Mouse (Mus musculus) kidney, postnatal 0 days (tissue): ENCODE measurements around the gene Tfr2. TPM values are rescaled to one million over a fixed set of nuclear protein-coding genes. Genes with fewer than 3 reads are reported as not detected.

Source experiments
- ATAC-seq: fragments of 200-750 bp; cut with Nextera tagmentation; replicated peaks from 2 replicates; pipeline ENCODE4 v1.8.0; 2017; ENCODE audit warnings: low read depth, moderate number of reproducible peaks, moderate TSS enrichment, moderate library complexity; ENCODE audit not compliant: low FRiP score
- DNase-seq: peaks from one replicate; pipeline ENCODE4 v3.0.0-alpha.2; 2016; ENCODE audit warnings: low spot score
- H3K27ac ChIP-seq: fragments of 300-500 bp; sonication (generic); 2 replicates; pipeline ENCODE4 v1.5.1; 2014; ENCODE audit warnings: mild to moderate bottlenecking
- H3K27me3 ChIP-seq: fragments of 300-500 bp; sonication (generic); 2 replicates; pipeline ENCODE4 v1.6.1; 2014; ENCODE audit warnings: low read length, mixed read lengths; ENCODE audit not compliant: insufficient read depth
- H3K36me3 ChIP-seq: fragments of 300-500 bp; sonication (generic); 2 replicates; pipeline ENCODE4 v1.6.1; 2014; ENCODE audit warnings: low read length, mixed read lengths; ENCODE audit not compliant: insufficient read depth
- H3K4me1 ChIP-seq: fragments of 300-500 bp; sonication (generic); replicated peaks from 2 replicates; pipeline ENCODE4 v1.6.1; 2014; ENCODE audit warnings: antibody characterized with exemption, low read length, mixed read lengths; ENCODE audit not compliant: insufficient read depth
- H3K4me2 ChIP-seq: fragments of 300-500 bp; sonication (generic); 2 replicates; pipeline ENCODE4 v1.6.1; 2014; ENCODE audit warnings: mild to moderate bottlenecking, low read length, moderate library complexity, mixed read lengths
- H3K4me3 ChIP-seq: fragments of 300-500 bp; sonication (generic); replicated peaks from 2 replicates; pipeline ENCODE4 v1.5.1; 2014; ENCODE audit warnings: low read depth, low read length
- H3K9ac ChIP-seq: fragments of 300-500 bp; sonication (generic); 2 replicates; pipeline ENCODE4 v1.6.1; 2014; ENCODE audit warnings: low read depth, low read length
- H3K9me3 ChIP-seq: fragments of 300-500 bp; sonication (generic); replicated peaks from 2 replicates; pipeline ENCODE4 v1.6.1; 2016; ENCODE audit warnings: low read length, inconsistent platforms, mixed read lengths
- CTCF ChIP-seq: IDR thresholded peaks from 2 replicates; pipeline ENCODE4 v1.5.1; 2016; ENCODE audit warnings: antibody characterized with exemption, low read depth, mild to moderate bottlenecking, moderate library complexity
- WGBS: fragments of 180-500 bp; shearing (Covaris S2); extraction: QIAGEN DNeasy Blood & Tissue Kit; methylation state at CpG from one replicate; pipeline ENCODE4 v1.1.7; 2014; 5-methylcytosine and 5-hydroxymethylcytosine counted together
- polyA plus RNA-seq: library from polyadenylated mRNA; unstranded; fragments of >200 nt; fragmentation: Nextera tagmentation; extraction: Ambion mirVana; gene quantifications from 2 replicates; pipeline ENCODE4 v1.2.1, GENCODE M21; 2015

Tfr2 gene
- polyA plus RNA-seq, 1 experiment from 2014 or later: 0.13 TPM

- Histone ChIP-seq H3K27me3 (no peaks in the 10 kb centered on the region), H3K4me1 (peaks cover 5% of the 10 kb centered on the region; the same call in 1 of the 2 replicates), H3K36me3 (no peaks in the 10 kb centered on the region), H3K9me3 (no peaks in the 10 kb centered on the region), H3K27ac (no peak overlapping the region), H3K9ac (no peak overlapping the region), H3K4me3 (no peak overlapping the region), H3K4me2 (no peak overlapping the region)
- no peak for TF ChIP-seq CTCF
- ATAC-seq (no peak), DNase-seq (no peak)
- WGBS: 80% methylated on average over 17 of the region's 17 CpGs
Measured at GRCm38 (mm10) chr5:137570691-137571586, 1.3 kb downstream of the Tfr2 start.

DNA sequence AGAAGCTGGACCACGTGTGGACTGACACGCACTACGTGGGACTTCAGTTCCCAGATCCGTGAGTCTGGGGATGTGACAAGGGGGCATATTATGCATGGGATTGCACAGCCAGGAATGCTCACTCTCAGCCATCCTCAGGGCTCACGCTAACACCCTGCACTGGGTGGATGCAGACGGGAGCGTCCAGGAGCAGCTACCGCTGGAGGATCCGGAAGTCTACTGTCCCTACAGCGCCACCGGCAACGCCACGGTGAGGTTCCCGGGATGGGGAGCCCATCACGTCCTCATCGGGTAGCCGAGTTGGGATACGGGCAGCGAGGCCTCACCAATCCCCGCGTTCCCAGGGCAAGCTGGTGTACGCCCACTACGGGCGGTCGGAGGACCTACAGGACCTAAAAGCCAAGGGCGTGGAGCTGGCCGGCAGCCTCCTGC, 4.8 kb downstream of the Tfr2 start:
- ATAC-seq (no peak; the same call in 1 of the 2 replicates), DNase-seq (peak; percentile 18)
- WGBS: 4% methylated on average over 27 of the region's 27 CpGs

DNA sequence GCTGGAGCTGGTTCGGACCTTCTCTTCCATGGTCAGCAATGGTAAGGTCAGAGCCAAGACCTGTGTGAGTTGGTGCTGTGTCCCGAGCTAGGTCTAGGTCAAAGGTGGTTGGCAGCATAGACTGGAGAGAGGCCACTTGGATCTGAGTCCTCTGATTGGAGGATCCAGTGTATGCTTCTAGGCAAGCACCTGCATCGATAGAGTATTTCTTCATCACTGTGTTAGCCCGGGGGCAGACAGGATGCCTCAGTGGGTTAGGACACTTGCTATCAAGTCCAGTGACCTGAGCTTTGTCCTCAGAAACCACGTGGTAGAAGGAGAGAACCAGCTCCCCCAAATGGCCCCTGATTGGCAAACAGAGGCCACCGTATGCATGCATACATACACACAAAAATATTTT, 10.6 kb downstream of the Tfr2 start:
- ATAC-seq: no peak
- Histone ChIP-seq H3K27me3 (peaks cover 8% of the 10 kb centered on the region; the same call in 1 of the 2 replicates), H3K4me2 (no peak overlapping the region), H3K27ac (no peak overlapping the region), H3K4me3 (no peak overlapping the region), H3K9ac (no peak overlapping the region), H3K36me3 (no peaks in the 10 kb centered on the region), H3K4me1 (no peaks in the 10 kb centered on the region), H3K9me3 (no peaks in the 10 kb centered on the region)
- no peak for TF ChIP-seq CTCF
- 81% methylated on average over 6 of the region's 6 CpGs for WGBS
- DNase-seq: no peak

More for the DNA sequence above, 4.8 kb downstream of the Tfr2 start:
- Histone ChIP-seq H3K9me3 (no peaks in the 10 kb centered on the region), H3K4me2 (peak overlapping the region; percentile 49), H3K4me1 (peaks cover 5% of the 10 kb centered on the region; the same call in 1 of the 2 replicates), H3K4me3 (0 out of 2 replicates have a peak overlapping the region, but pooled peaks have one; percentile 13), H3K27ac (no peak overlapping the region), H3K36me3 (no peaks in the 10 kb centered on the region), H3K9ac (no peak overlapping the region), H3K27me3 (no peaks in the 10 kb centered on the region)
- TF ChIP-seq CTCF: peak; percentile 48

GRCm38 (mm10) chr5:137582702-137583101, 13.1 kb downstream of the Tfr2 start:
- Histone ChIP-seq H3K27me3 (peaks cover 8% of the 10 kb centered on the region; the same call in 1 of the 2 replicates), H3K9me3 (no peaks in the 10 kb centered on the region), H3K36me3 (no peaks in the 10 kb centered on the region), H3K4me1 (no peaks in the 10 kb centered on the region), H3K27ac (no peak overlapping the region), H3K4me2 (no peak overlapping the region), H3K9ac (no peak overlapping the region), H3K4me3 (no peak overlapping the region)
- TF ChIP-seq CTCF: no peak
- no peak for ATAC-seq
- no peak for DNase-seq
- WGBS: 31% methylated on average over 8 of the region's 8 CpGs

DNA sequence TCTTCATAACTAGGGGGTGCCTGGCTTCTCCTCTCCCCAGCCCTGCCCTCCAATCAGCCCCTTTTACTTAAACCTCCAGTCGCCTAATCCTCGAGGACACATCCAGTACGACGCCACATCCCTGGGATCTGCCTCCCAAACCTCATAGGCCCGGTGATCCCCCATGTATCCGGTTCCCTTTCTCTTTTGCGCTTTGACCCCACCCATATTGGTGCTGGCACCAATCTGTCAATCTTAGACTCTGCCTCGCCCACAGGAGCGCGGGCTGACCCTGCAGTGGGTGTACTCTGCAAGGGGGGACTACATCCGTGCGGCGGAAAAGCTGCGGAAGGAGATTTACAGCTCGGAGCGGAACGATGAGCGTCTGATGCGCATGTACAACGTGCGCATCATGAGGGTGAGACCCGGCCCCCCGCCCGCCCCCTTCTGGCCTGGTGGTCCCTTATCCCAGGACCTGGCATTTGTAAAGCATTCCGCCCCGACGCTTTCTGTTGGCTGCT, 14.1 kb downstream of the Tfr2 start:
- DNase-seq: peak; percentile 52
- H3K9ac ChIP-seq: 0 out of 2 replicates have a peak overlapping the region, but pooled peaks have one; percentile 14
- H3K27me3 ChIP-seq: peaks cover 8% of the 10 kb centered on the region; the same call in 1 of the 2 replicates
- H3K4me2 ChIP-seq: peak overlapping the region; percentile 56
- no peaks in the 10 kb centered on the region for H3K4me1 ChIP-seq
- peak overlapping the region; percentile 20; the same call in 1 of the 2 replicates for H3K4me3 ChIP-seq
- H3K27ac ChIP-seq: no peak overlapping the region
- H3K36me3 ChIP-seq: no peaks in the 10 kb centered on the region
- 14% methylated on average over 27 of the region's 27 CpGs for WGBS
- TF ChIP-seq CTCF: no peak
- peak; percentile 30; the same call in 1 of the 2 replicates for ATAC-seq
- no peaks in the 10 kb centered on the region for H3K9me3 ChIP-seq

DNA sequence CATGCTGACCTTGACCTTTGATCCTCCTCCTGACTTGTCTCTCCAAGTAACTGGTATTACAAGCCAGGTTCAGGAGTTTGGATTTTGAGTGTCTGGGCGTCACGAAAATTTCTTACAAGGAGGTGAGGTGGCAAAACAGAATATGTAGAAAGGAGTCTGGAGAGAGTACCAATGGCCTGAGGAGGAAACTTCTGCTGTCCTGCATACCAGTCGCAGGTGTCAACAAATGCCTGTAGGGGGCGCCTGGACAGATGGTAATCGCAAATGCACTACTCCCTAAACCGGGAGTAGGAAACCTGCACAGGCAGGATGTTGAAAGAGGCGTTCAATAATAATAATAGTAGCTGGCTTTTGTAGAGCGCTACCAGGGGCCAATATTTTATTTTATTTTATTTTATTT, 15.3 kb downstream of the Tfr2 start:
- Histone ChIP-seq H3K4me3 (no peak overlapping the region), H3K27ac (no peak overlapping the region), H3K36me3 (no peaks in the 10 kb centered on the region), H3K9me3 (no peaks in the 10 kb centered on the region), H3K4me2 (no peak overlapping the region), H3K9ac (no peak overlapping the region), H3K27me3 (peaks cover 8% of the 10 kb centered on the region; the same call in 1 of the 2 replicates), H3K4me1 (no peaks in the 10 kb centered on the region)
- DNase-seq (peak; percentile 85), ATAC-seq (no peak)
- TF ChIP-seq CTCF: peak; percentile 68
- WGBS: 34% methylated on average over 8 of the region's 8 CpGs
